Mouse (Mus musculus) heart, embryonic 15.5 days (tissue): ENCODE data around the gene Camkmt. TPM values are rescaled to one million over a fixed set of nuclear protein-coding genes. Genes with fewer than 3 reads are reported as not detected.

Experiments
- ATAC-seq: fragments of 200-750 bp; cut with Nextera tagmentation; replicated peaks from 2 replicates; pipeline ENCODE4 v1.8.0; 2017; ENCODE audit warnings: low read depth, moderate TSS enrichment; ENCODE audit not compliant: insufficient number of reproducible peaks, insufficient read depth, low FRiP score
- H3K27ac ChIP-seq: fragments of 300-500 bp; sonication (generic); 2 replicates; pipeline ENCODE4 v1.5.1; 2015; ENCODE audit warnings: mild to moderate bottlenecking, inconsistent platforms
- H3K27me3 ChIP-seq: fragments of 300-500 bp; sonication (generic); 2 replicates; pipeline ENCODE4 v1.6.1; 2015; ENCODE audit warnings: inconsistent platforms
- H3K36me3 ChIP-seq: fragments of 300-500 bp; sonication (generic); 2 replicates; pipeline ENCODE4 v1.6.1; 2015; ENCODE audit warnings: mild to moderate bottlenecking, inconsistent platforms
- H3K4me1 ChIP-seq: fragments of 300-500 bp; sonication (generic); replicated peaks from 2 replicates; pipeline ENCODE4 v1.6.1; 2015; ENCODE audit warnings: inconsistent platforms
- H3K4me2 ChIP-seq: fragments of 300-500 bp; sonication (generic); 2 replicates; pipeline ENCODE4 v1.6.1; 2015; ENCODE audit warnings: inconsistent platforms, mild to moderate bottlenecking, moderate library complexity
- H3K4me3 ChIP-seq: fragments of 300-500 bp; sonication (generic); 2 replicates; pipeline ENCODE4 v1.5.1; 2015; ENCODE audit warnings: mild to moderate bottlenecking, inconsistent platforms
- H3K9ac ChIP-seq: fragments of 300-500 bp; sonication (generic); 2 replicates; pipeline ENCODE4 v1.6.1; 2015; ENCODE audit warnings: mild to moderate bottlenecking, inconsistent platforms
- H3K9me3 ChIP-seq: fragments of 300-500 bp; sonication (generic); replicated peaks from 2 replicates; pipeline ENCODE4 v1.6.1; 2016; ENCODE audit warnings: inconsistent platforms
- WGBS: fragments of 180-500 bp; shearing (Covaris S2); methylation state at CpG from one replicate; pipeline ENCODE4 v1.1.7; 2015; ENCODE audit warnings: mixed read lengths; 5-methylcytosine and 5-hydroxymethylcytosine counted together
- polyA plus RNA-seq: library from polyadenylated mRNA; unstranded; fragments of >200 nt; fragmentation: Nextera tagmentation; extraction: Ambion mirVana; gene quantifications from 2 replicates; pipeline ENCODE4 v1.2.1, GENCODE M21; 2015

Camkmt gene
- polyA plus RNA-seq, 1 experiment from 2014 or later: 5.0 TPM

DNA sequence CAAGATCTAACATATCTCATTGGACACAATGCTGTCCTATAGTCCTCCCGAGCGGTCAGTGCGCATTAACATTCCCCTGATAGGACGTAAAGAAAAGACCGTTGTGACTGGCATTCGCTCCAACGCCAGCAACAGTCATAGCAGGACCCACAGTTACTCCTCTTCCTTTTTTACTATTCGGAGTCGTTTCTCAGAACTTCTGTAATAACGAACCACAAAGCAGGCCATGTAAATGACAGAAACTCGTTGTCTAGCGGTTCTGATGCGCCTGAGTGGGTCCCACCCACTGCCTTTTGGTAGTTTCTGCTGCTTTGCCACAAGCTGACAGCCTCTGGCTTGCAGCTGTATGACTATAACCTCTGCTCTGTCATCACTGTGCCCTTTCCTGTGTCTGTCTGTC is 253.1 kb downstream of the Camkmt start:
- H3K27me3 ChIP-seq: no peaks in the 10 kb centered on the region
- ATAC-seq: no peak
- WGBS: 79% methylated on average over 13 of the region's 13 CpGs
- H3K4me1 ChIP-seq: no peaks in the 10 kb centered on the region
- H3K9me3 ChIP-seq: no peaks in the 10 kb centered on the region
- no peaks in the 10 kb centered on the region for H3K36me3 ChIP-seq
- no peak overlapping the region for H3K4me2 ChIP-seq
- no peak overlapping the region for H3K27ac ChIP-seq
- H3K4me3 ChIP-seq: no peak overlapping the region
- H3K9ac ChIP-seq: no peak overlapping the region

- Histone ChIP-seq H3K27me3 (no peaks in the 10 kb centered on the region), H3K4me3 (no peak overlapping the region), H3K36me3 (no peaks in the 10 kb centered on the region), H3K4me1 (no peaks in the 10 kb centered on the region), H3K4me2 (no peak overlapping the region), H3K9ac (no peak overlapping the region), H3K27ac (no peak overlapping the region), H3K9me3 (no peaks in the 10 kb centered on the region)
- ATAC-seq: no peak
- 79% methylated on average over 6 of the region's 6 CpGs for WGBS
Observed at GRCm38 (mm10) chr17:85346701-85347100, 256.3 kb downstream of the Camkmt start.

- H3K9ac ChIP-seq: no peak overlapping the region
Observed at GRCm38 (mm10) chr17:85349331-85349935, 259.1 kb downstream of the Camkmt start.

GRCm38 (mm10) chr17:85351301-85351700 is 260.9 kb downstream of the Camkmt start:
- no peaks in the 10 kb centered on the region for H3K27me3 ChIP-seq
- no peak overlapping the region for H3K27ac ChIP-seq
- no peaks in the 10 kb centered on the region for H3K36me3 ChIP-seq
- H3K9ac ChIP-seq: no peak overlapping the region
- H3K9me3 ChIP-seq: no peaks in the 10 kb centered on the region
- WGBS: 86% methylated on average over 8 of the region's 8 CpGs
- no peak overlapping the region for H3K4me2 ChIP-seq
- no peak for ATAC-seq
- H3K4me3 ChIP-seq: no peak overlapping the region
- H3K4me1 ChIP-seq: no peaks in the 10 kb centered on the region

More at GRCm38 (mm10) chr17:85349331-85349935, 259.1 kb downstream of the Camkmt start:
- Histone ChIP-seq H3K4me2 (no peak overlapping the region), H3K27ac (no peak overlapping the region), H3K4me3 (no peak overlapping the region), H3K4me1 (no peaks in the 10 kb centered on the region), H3K36me3 (no peaks in the 10 kb centered on the region), H3K27me3 (no peaks in the 10 kb centered on the region), H3K9me3 (no peaks in the 10 kb centered on the region)
- ATAC-seq: no peak
- whole genome bisulfite sequencing: 55% methylated on average over 8 of the region's 8 CpGs

GRCm38 (mm10) chr17:85352731-85353130 is 262.4 kb downstream of the Camkmt start:
- Histone ChIP-seq H3K4me2 (no peak overlapping the region), H3K4me1 (no peaks in the 10 kb centered on the region), H3K9ac (no peak overlapping the region), H3K27ac (no peak overlapping the region), H3K9me3 (no peaks in the 10 kb centered on the region), H3K36me3 (no peaks in the 10 kb centered on the region), H3K27me3 (no peaks in the 10 kb centered on the region), H3K4me3 (no peak overlapping the region)
- WGBS: 77% methylated on average over 7 of the region's 7 CpGs
- no peak for ATAC-seq

- no peak for ATAC-seq
- Histone ChIP-seq H3K27ac (no peak overlapping the region), H3K4me3 (no peak overlapping the region), H3K4me2 (no peak overlapping the region), H3K27me3 (no peaks in the 10 kb centered on the region), H3K9me3 (no peaks in the 10 kb centered on the region), H3K36me3 (no peaks in the 10 kb centered on the region), H3K9ac (no peak overlapping the region), H3K4me1 (no peaks in the 10 kb centered on the region)
- 74% methylated on average over 6 of the region's 6 CpGs for WGBS
Observed at GRCm38 (mm10) chr17:85353191-85353590, 262.8 kb downstream of the Camkmt start.

- Histone ChIP-seq H3K9me3 (no peaks in the 10 kb centered on the region), H3K27me3 (no peaks in the 10 kb centered on the region), H3K4me2 (no peak overlapping the region), H3K4me3 (no peak overlapping the region), H3K36me3 (no peaks in the 10 kb centered on the region), H3K4me1 (no peaks in the 10 kb centered on the region), H3K9ac (no peak overlapping the region), H3K27ac (no peak overlapping the region)
- ATAC-seq: no peak
- 75% methylated on average over 10 of the region's 10 CpGs for WGBS
Observed at GRCm38 (mm10) chr17:85353636-85354035, 263.3 kb downstream of the Camkmt start.

DNA sequence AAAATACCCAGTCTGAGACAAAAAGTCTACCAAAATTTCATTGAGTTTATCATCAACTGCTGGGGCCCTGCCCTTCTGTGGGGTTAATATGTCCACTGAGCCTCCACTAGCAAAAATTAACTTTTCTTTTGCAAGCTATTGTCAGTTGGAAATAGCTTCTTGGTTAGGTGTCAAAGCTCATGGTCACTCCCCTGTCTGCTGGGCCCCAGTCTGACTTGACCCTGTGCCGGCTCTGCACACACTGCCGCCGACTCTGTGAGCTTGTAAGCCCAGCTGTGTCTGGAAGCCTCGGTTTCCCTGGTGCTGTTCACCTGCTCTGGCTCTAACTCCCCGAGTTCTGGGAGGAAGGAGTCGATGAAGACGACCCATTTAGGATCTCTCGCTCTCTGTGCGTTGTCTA is 265.0 kb downstream of the Camkmt start:
- 84% methylated on average over 9 of the region's 9 CpGs for WGBS
- ATAC-seq: no peak
- Histone ChIP-seq H3K27me3 (no peaks in the 10 kb centered on the region), H3K4me1 (no peaks in the 10 kb centered on the region), H3K36me3 (no peaks in the 10 kb centered on the region), H3K9ac (no peak overlapping the region), H3K27ac (no peak overlapping the region), H3K9me3 (no peaks in the 10 kb centered on the region), H3K4me3 (no peak overlapping the region), H3K4me2 (no peak overlapping the region)

GRCm38 (mm10) chr17:85361006-85361405 is 270.7 kb downstream of the Camkmt start:
- Histone ChIP-seq H3K9ac (no peak overlapping the region), H3K27ac (no peak overlapping the region), H3K9me3 (no peaks in the 10 kb centered on the region), H3K4me2 (no peak overlapping the region), H3K27me3 (no peaks in the 10 kb centered on the region), H3K4me3 (no peak overlapping the region), H3K36me3 (no peaks in the 10 kb centered on the region), H3K4me1 (no peaks in the 10 kb centered on the region)
- no peak for ATAC-seq
- 76% methylated on average over 7 of the region's 7 CpGs for WGBS

DNA sequence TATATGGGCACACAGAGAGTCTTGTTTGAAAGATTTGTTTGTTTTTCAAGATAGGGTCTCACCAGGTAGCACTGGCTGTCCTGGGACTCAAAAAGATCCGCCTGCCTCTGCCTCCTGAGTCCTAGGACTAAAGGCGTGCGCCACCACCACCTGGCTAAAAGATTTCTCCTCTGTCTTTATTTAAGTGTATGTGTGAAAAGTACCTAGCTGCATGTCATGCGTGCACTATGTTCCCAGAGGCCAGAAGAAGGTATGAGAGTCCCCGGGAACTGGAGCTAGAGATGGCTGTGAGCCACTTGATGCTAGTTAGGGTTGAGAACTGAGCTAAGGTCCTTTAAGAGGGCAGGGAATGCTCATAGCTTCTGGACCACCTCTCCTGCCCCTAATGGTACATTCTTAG is 277.0 kb downstream of the Camkmt start:
- no peak for ATAC-seq
- no peaks in the 10 kb centered on the region for H3K36me3 ChIP-seq
- WGBS: 81% methylated on average over 5 of the region's 5 CpGs
- no peaks in the 10 kb centered on the region for H3K4me1 ChIP-seq
- H3K4me2 ChIP-seq: no peak overlapping the region
- no peak overlapping the region for H3K4me3 ChIP-seq
- no peaks in the 10 kb centered on the region for H3K9me3 ChIP-seq
- H3K27ac ChIP-seq: no peak overlapping the region
- H3K9ac ChIP-seq: no peak overlapping the region
- H3K27me3 ChIP-seq: 0 out of 2 replicates have a peak, but pooled peaks cover 3% of the 10 kb centered on the region

GRCm38 (mm10) chr17:85368776-85369175 is 278.4 kb downstream of the Camkmt start:
- Histone ChIP-seq H3K27me3 (0 out of 2 replicates have a peak, but pooled peaks cover 3% of the 10 kb centered on the region), H3K4me2 (no peak overlapping the region), H3K9ac (no peak overlapping the region), H3K4me3 (no peak overlapping the region), H3K36me3 (no peaks in the 10 kb centered on the region), H3K9me3 (no peaks in the 10 kb centered on the region), H3K4me1 (no peaks in the 10 kb centered on the region), H3K27ac (no peak overlapping the region)
- ATAC-seq: no peak
- WGBS: 58% methylated on average over 8 of the region's 8 CpGs

DNA sequence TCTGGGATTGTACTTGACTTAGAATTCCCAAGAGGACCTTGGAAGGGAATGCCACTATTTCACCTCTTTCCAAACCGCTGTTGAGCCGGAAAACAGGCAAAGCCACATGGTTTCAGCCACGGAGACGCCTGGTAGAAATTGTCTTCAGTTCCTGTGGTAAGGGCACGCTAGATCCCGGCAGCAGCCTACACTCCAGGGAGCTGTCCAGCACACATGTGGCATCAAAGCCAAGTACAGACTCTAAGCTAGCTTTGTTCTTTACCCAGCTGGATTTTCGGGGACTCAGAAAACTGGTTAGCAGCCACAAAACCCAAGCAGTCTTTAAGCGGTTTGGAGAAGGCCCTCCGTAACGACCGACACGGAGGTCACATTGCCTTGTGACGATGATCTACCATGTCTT is 281.7 kb downstream of the Camkmt start:
- WGBS: 59% methylated on average over 13 of the region's 13 CpGs
- Histone ChIP-seq H3K27me3 (0 out of 2 replicates have a peak, but pooled peaks cover 3% of the 10 kb centered on the region), H3K4me1 (peaks cover 8% of the 10 kb centered on the region), H3K27ac (no peak overlapping the region), H3K4me3 (no peak overlapping the region), H3K4me2 (no peak overlapping the region), H3K9me3 (no peaks in the 10 kb centered on the region), H3K36me3 (no peaks in the 10 kb centered on the region), H3K9ac (no peak overlapping the region)
- no peak for ATAC-seq
